Mouse (Mus musculus) hindbrain, embryonic 12.5 days (tissue): ENCODE results near the gene Col26a1. TPM values are rescaled to one million over a fixed set of nuclear protein-coding genes. Genes with fewer than 3 reads are reported as not detected.
"Not testable (repeated sequence)": the region's sequence is repeated elsewhere in the genome, so short reads cannot be mapped to it uniquely, and the experiment has no call there.

ENCODE experiments used
- ATAC-seq: fragments of 200-750 bp; cut with Nextera tagmentation; 2 replicates; pipeline ENCODE4 v1.8.0; 2017; ENCODE audit warnings: moderate TSS enrichment; ENCODE audit not compliant: low FRiP score
- H3K27ac ChIP-seq: fragments of 300-500 bp; sonication (generic); 2 replicates; pipeline ENCODE4 v1.5.1; 2016; ENCODE audit warnings: mild to moderate bottlenecking
- H3K27me3 ChIP-seq: fragments of 300-500 bp; sonication (generic); 2 replicates; pipeline ENCODE4 v1.6.1; 2016; ENCODE audit warnings: mild to moderate bottlenecking
- H3K36me3 ChIP-seq: fragments of 300-500 bp; sonication (generic); 2 replicates; pipeline ENCODE4 v1.6.1; 2016; ENCODE audit warnings: mild to moderate bottlenecking
- H3K4me1 ChIP-seq: fragments of 300-500 bp; sonication (generic); 2 replicates; pipeline ENCODE4 v1.6.1; 2016
- H3K4me2 ChIP-seq: fragments of 300-500 bp; sonication (generic); replicated peaks from 2 replicates; pipeline ENCODE4 v1.6.1; 2016; ENCODE audit warnings: mild to moderate bottlenecking
- H3K4me3 ChIP-seq: fragments of 300-500 bp; sonication (generic); 2 replicates; pipeline ENCODE4 v1.5.1; 2016; ENCODE audit warnings: mild to moderate bottlenecking
- H3K9ac ChIP-seq: fragments of 300-500 bp; sonication (generic); 2 replicates; pipeline ENCODE4 v1.6.1; 2016; ENCODE audit warnings: mild to moderate bottlenecking, moderate library complexity
- H3K9me3 ChIP-seq: fragments of 300-500 bp; sonication (generic); replicated peaks from 2 replicates; pipeline ENCODE4 v1.6.1; 2016; ENCODE audit warnings: mild to moderate bottlenecking
- WGBS: fragments of 180-500 bp; shearing (Covaris S2); methylation state at CpG from one replicate; pipeline ENCODE4 v1.1.7; 2016; 5-methylcytosine and 5-hydroxymethylcytosine counted together
- polyA plus RNA-seq: library from polyadenylated mRNA; unstranded; fragments of >200 nt; fragmentation: Nextera tagmentation; extraction: Ambion mirVana; gene quantifications from 2 replicates; pipeline ENCODE4 v1.2.1, GENCODE M21; 2016

Col26a1 gene
- polyA plus RNA-seq, 1 experiment from 2014 or later: 115 TPM

GRCm38 (mm10) chr5:136759781-136760180 lies 123.2 kb downstream of the Col26a1 start:
- H3K27me3 ChIP-seq: no peaks in the 10 kb centered on the region
- H3K4me1 ChIP-seq: no peaks in the 10 kb centered on the region
- no peak overlapping the region for H3K4me3 ChIP-seq
- H3K9ac ChIP-seq: no peak overlapping the region
- H3K36me3 ChIP-seq: no peaks in the 10 kb centered on the region
- ATAC-seq: no peak
- no peaks in the 10 kb centered on the region for H3K9me3 ChIP-seq
- no peak overlapping the region for H3K27ac ChIP-seq
- no peak overlapping the region for H3K4me2 ChIP-seq
- 47% methylated on average over 6 of the region's 6 CpGs for WGBS

GRCm38 (mm10) chr5:136755696-136756095 lies 127.3 kb downstream of the Col26a1 start:
- ATAC-seq: no peak
- WGBS: 7% methylated on average over 3 of the region's 3 CpGs
- H3K4me1 ChIP-seq: no peaks in the 10 kb centered on the region
- no peaks in the 10 kb centered on the region for H3K9me3 ChIP-seq
- no peak overlapping the region for H3K4me3 ChIP-seq
- no peak overlapping the region for H3K4me2 ChIP-seq
- no peak overlapping the region for H3K27ac ChIP-seq
- 0 out of 2 replicates have a peak, but pooled peaks cover 2% of the 10 kb centered on the region for H3K36me3 ChIP-seq
- no peak overlapping the region for H3K9ac ChIP-seq
- no peaks in the 10 kb centered on the region for H3K27me3 ChIP-seq

- H3K4me2 ChIP-seq: no peak overlapping the region
- ATAC-seq: no peak
- H3K9ac ChIP-seq: no peak overlapping the region
- WGBS: 74% methylated on average over 14 of the region's 14 CpGs
- peaks cover 10% of the 10 kb centered on the region for H3K36me3 ChIP-seq
- H3K4me3 ChIP-seq: no peak overlapping the region
- peaks cover 5% of the 10 kb centered on the region; the same call in 1 of the 2 replicates for H3K9me3 ChIP-seq
- H3K27ac ChIP-seq: no peak overlapping the region
- H3K27me3 ChIP-seq: no peaks in the 10 kb centered on the region
- H3K4me1 ChIP-seq: no peaks in the 10 kb centered on the region
Observed at GRCm38 (mm10) chr5:136754053-136754591, 128.9 kb downstream of the Col26a1 start.

- Histone ChIP-seq H3K9me3 (peaks cover 14% of the 10 kb centered on the region), H3K36me3 (peaks cover 19% of the 10 kb centered on the region)
- H3K27ac ChIP-seq, ATAC-seq, H3K4me2 ChIP-seq, H3K27me3 ChIP-seq, H3K9ac ChIP-seq, H3K4me3 ChIP-seq, H3K4me1 ChIP-seq: not testable (repeated sequence)
- WGBS: 67% methylated on average over 7 of the region's 7 CpGs
Observed at GRCm38 (mm10) chr5:136753176-136753575, 129.8 kb downstream of the Col26a1 start.

GRCm38 (mm10) chr5:136752104-136752503 lies 130.9 kb downstream of the Col26a1 start:
- Histone ChIP-seq H3K4me1 (no peaks in the 10 kb centered on the region), H3K36me3 (peaks cover 23% of the 10 kb centered on the region), H3K4me3 (no peak overlapping the region), H3K9ac (no peak overlapping the region), H3K9me3 (peaks cover 18% of the 10 kb centered on the region), H3K27ac (no peak overlapping the region), H3K4me2 (no peak overlapping the region), H3K27me3 (no peaks in the 10 kb centered on the region)
- ATAC-seq: no peak
- 97% methylated on average over 19 of the region's 19 CpGs for WGBS

- Histone ChIP-seq H3K36me3 (peaks cover 21% of the 10 kb centered on the region), H3K4me1 (0 out of 2 replicates have a peak, but pooled peaks cover 3% of the 10 kb centered on the region), H3K4me2 (no peak overlapping the region), H3K27me3 (no peaks in the 10 kb centered on the region), H3K9ac (no peak overlapping the region), H3K4me3 (no peak overlapping the region), H3K27ac (no peak overlapping the region), H3K9me3 (peaks cover 18% of the 10 kb centered on the region)
- no peak for ATAC-seq
- whole genome bisulfite sequencing: 84% methylated on average over 9 of the region's 9 CpGs
Observed at GRCm38 (mm10) chr5:136746596-136746995, 136.4 kb downstream of the Col26a1 start.

GRCm38 (mm10) chr5:136738918-136739317 lies 144.1 kb downstream of the Col26a1 start:
- no peaks in the 10 kb centered on the region for H3K27me3 ChIP-seq

GRCm38 (mm10) chr5:136726271-136726670 lies 156.7 kb downstream of the Col26a1 start:
- H3K9me3 ChIP-seq: peaks cover 11% of the 10 kb centered on the region
- H3K36me3 ChIP-seq, H3K4me2 ChIP-seq, H3K9ac ChIP-seq, H3K27me3 ChIP-seq, H3K27ac ChIP-seq, H3K4me3 ChIP-seq, ATAC-seq, H3K4me1 ChIP-seq: not testable (repeated sequence)
- 86% methylated on average over 5 of the region's 5 CpGs for WGBS

More at GRCm38 (mm10) chr5:136738918-136739317, 144.1 kb downstream of the Col26a1 start:
- Histone ChIP-seq H3K27ac (no peak overlapping the region), H3K4me3 (no peak overlapping the region), H3K36me3 (no peaks in the 10 kb centered on the region), H3K9me3 (no peaks in the 10 kb centered on the region), H3K4me1 (0 out of 2 replicates have a peak, but pooled peaks cover 3% of the 10 kb centered on the region), H3K9ac (no peak overlapping the region), H3K4me2 (no peak overlapping the region)
- ATAC-seq: no peak
- 72% methylated on average over 6 of the region's 6 CpGs for WGBS

- H3K4me1 ChIP-seq: 0 out of 2 replicates have a peak, but pooled peaks cover 5% of the 10 kb centered on the region
- H3K4me3 ChIP-seq: no peak overlapping the region
- WGBS: 83% methylated on average over 5 of the region's 5 CpGs
- H3K9me3 ChIP-seq: no peaks in the 10 kb centered on the region
- no peak overlapping the region for H3K4me2 ChIP-seq
- H3K27me3 ChIP-seq: no peaks in the 10 kb centered on the region; the same call in 1 of the 2 replicates
- ATAC-seq: no peak
- H3K36me3 ChIP-seq: no peaks in the 10 kb centered on the region
- no peak overlapping the region for H3K27ac ChIP-seq
- H3K9ac ChIP-seq: no peak overlapping the region
Observed at GRCm38 (mm10) chr5:136721596-136721995, 161.4 kb downstream of the Col26a1 start.

GRCm38 (mm10) chr5:136718656-136719055 lies 164.4 kb downstream of the Col26a1 start:
- no peak overlapping the region for H3K27ac ChIP-seq
- H3K9me3 ChIP-seq: no peaks in the 10 kb centered on the region
- H3K36me3 ChIP-seq: no peaks in the 10 kb centered on the region
- peaks cover 9% of the 10 kb centered on the region; the same call in 1 of the 2 replicates for H3K4me1 ChIP-seq
- WGBS: 67% methylated on average over 8 of the region's 8 CpGs
- H3K4me3 ChIP-seq: no peak overlapping the region
- H3K9ac ChIP-seq: no peak overlapping the region
- no peaks in the 10 kb centered on the region; the same call in 1 of the 2 replicates for H3K27me3 ChIP-seq
- no peak for ATAC-seq
- no peak overlapping the region for H3K4me2 ChIP-seq

- H3K4me3 ChIP-seq: no peak overlapping the region
- H3K4me2 ChIP-seq: no peak overlapping the region
- H3K27ac ChIP-seq: no peak overlapping the region
- no peak overlapping the region for H3K9ac ChIP-seq
- H3K4me1 ChIP-seq: peaks cover 9% of the 10 kb centered on the region; the same call in 1 of the 2 replicates
- no peaks in the 10 kb centered on the region; the same call in 1 of the 2 replicates for H3K27me3 ChIP-seq
- H3K9me3 ChIP-seq: no peaks in the 10 kb centered on the region
- 92% methylated on average over 2 of the region's 2 CpGs for WGBS
- ATAC-seq: no peak
- no peaks in the 10 kb centered on the region for H3K36me3 ChIP-seq
Observed at GRCm38 (mm10) chr5:136717573-136717854, 165.5 kb downstream of the Col26a1 start.

- H3K27me3 ChIP-seq: no peaks in the 10 kb centered on the region; the same call in 1 of the 2 replicates
- ATAC-seq: no peak
- H3K9me3 ChIP-seq: no peaks in the 10 kb centered on the region
- H3K4me3 ChIP-seq: no peak overlapping the region
- 61% methylated on average over 10 of the region's 10 CpGs for WGBS
- H3K4me1 ChIP-seq: peaks cover 9% of the 10 kb centered on the region; the same call in 1 of the 2 replicates
- H3K4me2 ChIP-seq: no peak overlapping the region
- H3K27ac ChIP-seq: no peak overlapping the region
- H3K9ac ChIP-seq: no peak overlapping the region
- H3K36me3 ChIP-seq: no peaks in the 10 kb centered on the region
Observed at GRCm38 (mm10) chr5:136716696-136717572, 166.1 kb downstream of the Col26a1 start.
